Mouse (Mus musculus) CH12.LX (cell line): ENCODE measurements around the gene Hsd17b13. TPM values are rescaled to one million over a fixed set of nuclear protein-coding genes. Genes with fewer than 3 reads are reported as not detected.

Source experiments
- DNase-seq: peaks from one replicate; pipeline ENCODE4 v3.0.0-alpha.2; 2013; ENCODE audit errors: extremely low read depth
- H3K27ac ChIP-seq: 2 replicates; pipeline ENCODE4 v1.5.1; 2012; ENCODE audit warnings: low read depth, mild to moderate bottlenecking, control low read depth, moderate library complexity; ENCODE audit not compliant: insufficient read depth
- H3K27me3 ChIP-seq: replicated peaks from 2 replicates; pipeline ENCODE3; 2012; ENCODE audit warnings: inconsistent platforms
- H3K36me3 ChIP-seq, 2 experiments: replicated peaks in 1 of 2; 2 replicates each; pipeline versions ENCODE3 to v1.6.1; 2012; ENCODE audit warnings: inconsistent platforms in 1 of 2, low read length in 1 of 2, mild to moderate bottlenecking in 1 of 2, mixed read lengths in 1 of 2, moderate library complexity in 1 of 2; ENCODE audit not compliant: control insufficient read depth in 1 of 2, insufficient read depth in 1 of 2
- H3K4me1 ChIP-seq, 2 experiments: 2 replicates each; pipeline ENCODE4 v1.6.1; 2012; ENCODE audit warnings: inconsistent platforms in 1 of 2, moderate library complexity in 1 of 2; ENCODE audit not compliant: insufficient read depth in 2 of 2, control insufficient read depth in 1 of 2
- H3K4me2 ChIP-seq: 2 replicates; pipeline ENCODE4 v1.6.1; 2012; ENCODE audit warnings: low read depth, mild to moderate bottlenecking, control low read depth; ENCODE audit not compliant: poor library complexity, insufficient read depth, severe bottlenecking
- H3K4me3 ChIP-seq, 3 experiments: fragments of 150-350 bp in 1 of 3; sonication (generic) in 1 of 3; replicated peaks in 1 of 3; 2 replicates each; pipeline versions ENCODE3 to v1.5.1; 2011 to 2012; ENCODE audit warnings: low read depth in 2 of 3, low read length in 2 of 3, mild to moderate bottlenecking in 2 of 3, moderate library complexity in 2 of 3, control low read depth in 1 of 3, improper control_type of control experiment in 1 of 3, inconsistent platforms in 1 of 3, mixed read lengths in 1 of 3; ENCODE audit not compliant: poor library complexity in 1 of 3
- H3K79me2 ChIP-seq: replicated peaks from 2 replicates; pipeline ENCODE4 v1.6.1; 2012; ENCODE audit warnings: mild to moderate bottlenecking, moderate library complexity; ENCODE audit not compliant: control insufficient read depth, poor library complexity, insufficient read depth, severe bottlenecking; ENCODE audit errors: extremely low read depth
- H3K9ac ChIP-seq: 2 replicates; pipeline ENCODE4 v1.6.1; 2012; ENCODE audit warnings: low read depth, mild to moderate bottlenecking, control low read depth, moderate library complexity; ENCODE audit not compliant: insufficient read depth
- H3K9me3 ChIP-seq: replicated peaks from 2 replicates; pipeline ENCODE3; 2012; ENCODE audit warnings: low read length, inconsistent platforms, mixed read lengths
- BHLHE40 ChIP-seq: IDR thresholded peaks from 2 replicates; pipeline ENCODE4 v1.6.1; 2011; ENCODE audit warnings: mild to moderate bottlenecking, low read depth, low read length, improper control_type of control experiment
- CHD1 ChIP-seq: IDR thresholded peaks from 2 replicates; pipeline ENCODE4 v1.6.1; 2012; ENCODE audit warnings: low read depth, low read length, improper control_type of control experiment, inconsistent platforms
- CTCF ChIP-seq, 2 experiments: IDR thresholded peaks in 1 of 2; conservative IDR thresholded peaks in 1 of 2; 2 replicates each; pipeline ENCODE4 v1.5.1; 2011 to 2012; ENCODE audit warnings: low read depth in 2 of 2, low read length in 2 of 2, improper control_type of control experiment in 1 of 2, inconsistent platforms in 1 of 2, mild to moderate bottlenecking in 1 of 2, moderate library complexity in 1 of 2
- EP300 ChIP-seq: IDR thresholded peaks from 2 replicates; pipeline ENCODE4 v1.6.1; 2011; ENCODE audit warnings: low read length, improper control_type of control experiment
- ETS1 ChIP-seq: conservative IDR thresholded peaks from 2 replicates; pipeline ENCODE4 v1.6.1; 2012; ENCODE audit warnings: low read depth, mild to moderate bottlenecking, inconsistent platforms, low read length, improper control_type of control experiment, moderate library complexity
- GABPA ChIP-seq: IDR thresholded peaks from 2 replicates; pipeline ENCODE4 v1.6.1; 2012; ENCODE audit warnings: low read depth, low read length, improper control_type of control experiment, inconsistent platforms; ENCODE audit not compliant: insufficient replicate concordance
- HCFC1 ChIP-seq: IDR thresholded peaks from 2 replicates; pipeline ENCODE4 v1.6.1; 2012; ENCODE audit warnings: low read depth, mild to moderate bottlenecking, inconsistent platforms, low read length, improper control_type of control experiment
- MAZ ChIP-seq: IDR thresholded peaks from 2 replicates; pipeline ENCODE4 v1.6.1; 2012; ENCODE audit warnings: low read depth, mild to moderate bottlenecking, inconsistent platforms, low read length, improper control_type of control experiment, moderate library complexity
- MEF2A ChIP-seq: IDR thresholded peaks from 2 replicates; pipeline ENCODE4 v1.6.1; 2014; ENCODE audit warnings: low read depth, mild to moderate bottlenecking, inconsistent platforms, low read length, improper control_type of control experiment, borderline replicate concordance
- MXI1 ChIP-seq: IDR thresholded peaks from 2 replicates; pipeline ENCODE4 v1.6.1; 2011; ENCODE audit warnings: mild to moderate bottlenecking, low read depth, low read length, improper control_type of control experiment
- MYC ChIP-seq: IDR thresholded peaks from 2 replicates; pipeline ENCODE4 v1.6.1; 2011; ENCODE audit warnings: low read depth, mild to moderate bottlenecking, improper control_type of control experiment, low read length
- NRF1 ChIP-seq: IDR thresholded peaks from 2 replicates; pipeline ENCODE4 v1.6.1; 2014; ENCODE audit warnings: low read depth, mild to moderate bottlenecking, inconsistent platforms, low read length, improper control_type of control experiment, moderate library complexity
- POLR2A ChIP-seq: IDR thresholded peaks from 2 replicates; pipeline ENCODE4 v1.6.1; 2011; ENCODE audit warnings: low read depth, mild to moderate bottlenecking, improper control_type of control experiment, low read length
- RCOR1 ChIP-seq: conservative IDR thresholded peaks from 2 replicates; pipeline ENCODE4 v1.6.1; 2012; ENCODE audit warnings: low read depth, mild to moderate bottlenecking, inconsistent platforms, low read length, improper control_type of control experiment
- TBP ChIP-seq: conservative IDR thresholded peaks from 2 replicates; pipeline ENCODE4 v1.6.1; 2011; ENCODE audit warnings: low read depth, low read length, improper control_type of control experiment
- TCF12 ChIP-seq: IDR thresholded peaks from 2 replicates; pipeline ENCODE4 v1.6.1; 2014; ENCODE audit warnings: low read depth, mild to moderate bottlenecking, inconsistent platforms, low read length, improper control_type of control experiment
- UBTF ChIP-seq: IDR thresholded peaks from 2 replicates; pipeline ENCODE4 v1.6.1; 2012; ENCODE audit warnings: low read depth, mild to moderate bottlenecking, inconsistent platforms, low read length, improper control_type of control experiment, moderate library complexity
- ZC3H11A ChIP-seq: IDR thresholded peaks from 2 replicates; pipeline ENCODE4 v1.6.1; 2012; ENCODE audit warnings: low read depth, mild to moderate bottlenecking, inconsistent platforms, low read length, improper control_type of control experiment
- ZKSCAN1 ChIP-seq: IDR thresholded peaks from 2 replicates; pipeline ENCODE4 v1.6.1; 2012; ENCODE audit warnings: low read depth, inconsistent platforms, low read length, improper control_type of control experiment, borderline replicate concordance
- ZNF384 ChIP-seq: IDR thresholded peaks from 2 replicates; pipeline ENCODE4 v1.6.1; 2012; ENCODE audit warnings: low read depth, low read length, improper control_type of control experiment, inconsistent platforms
- dilution Hi-C: fragments of 300-500 bp; cut with MboI; formaldehyde crosslinking; loops from 2 replicates; pipeline ENCODE4 v1.14.3; 2020; ENCODE audit warnings: low sequenced_read_pairs; ENCODE audit not compliant: extremely low pct_unique_long_range_greater_than_20kb, extremely low pct_ligation_motif_present
- in situ Hi-C: fragments of 300-500 bp; cut with MboI; formaldehyde crosslinking; loops from 3 replicates; pipeline ENCODE4 v1.14.3; 2019; ENCODE audit warnings: low sequenced_read_pairs, low pct_ligation_motif_present, low pct_unique_long_range_greater_than_20kb, mixed read lengths
- polyA plus RNA-seq: library from polyadenylated mRNA; unstranded; fragments of >175 nt; gene quantifications from 2 replicates; pipeline ENCODE4 v1.2.1, GENCODE M21; 2012; ENCODE audit warnings: low read depth; ENCODE audit not compliant: insufficient read length
- total RNA-seq, 2 experiments: library from RNA; depleted of rRNA; stranded (reverse); fragments of 300-350 nt in 1 of 2; fragments of >200 nt in 1 of 2; gene quantifications; 2 replicates each; pipeline ENCODE4 v1.2.3; 2012 to 2014

Hsd17b13 gene
- total and polyA plus RNA-seq, 3 experiments = 0.23 to 0.64 TPM; not detected in 1

GRCm38 (mm10) chr5:104009421-104009820 is 32.2 kb upstream of the Hsd17b13 start:
- H3K4me1 ChIP-seq = no peaks in the 10 kb centered on the region
- H3K27me3 ChIP-seq = no peaks in the 10 kb centered on the region
- no peaks in the 10 kb centered on the region for H3K79me2 ChIP-seq
- H3K4me3 ChIP-seq = no peak overlapping the region
- TF ChIP-seq ETS1 (no peak), CTCF (conservative IDR thresholded peaks at IDR 0.05 in 1 of 2, IDR thresholded peaks at IDR 0.05 in 1 of 2; ENCODE audit: low read depth in 2 of 2, low read length in 2 of 2) (no peak), ZNF384 (no peak), MYC (no peak)
- dilution Hi-C loops (no loop called here), in situ Hi-C loops (no loop called here)
- no peaks in the 10 kb centered on the region for H3K9me3 ChIP-seq
- no peak overlapping the region for H3K27ac ChIP-seq
- no peak for DNase-seq
- H3K36me3 ChIP-seq = peaks cover 4 to 36% of the 10 kb centered on the region in 2 experiments
- H3K9ac ChIP-seq = no peak overlapping the region
- no peak overlapping the region for H3K4me2 ChIP-seq

- Histone ChIP-seq H3K27me3 (no peaks in the 10 kb centered on the region), H3K27ac (no peak overlapping the region), H3K9ac (no peak overlapping the region), H3K4me3 (no peak overlapping the region), H3K9me3 (no peaks in the 10 kb centered on the region), H3K79me2 (no peaks in the 10 kb centered on the region), H3K4me1 (no peaks in the 10 kb centered on the region), H3K36me3 (peaks cover 9 to 47% of the 10 kb centered on the region in 2 experiments), H3K4me2 (no peak overlapping the region)
- DNase-seq = no peak
- TF ChIP-seq ZKSCAN1 (no peak), CHD1 (no peak), TBP (no peak), MXI1 (no peak), HCFC1 (no peak), UBTF (no peak), TCF12 (no peak), BHLHE40 (no peak), MAZ (no peak), EP300 (no peak), NRF1 (no peak), MEF2A (no peak), GABPA (no peak), ZC3H11A (no peak), RCOR1 (no peak), CTCF (conservative IDR thresholded peaks at IDR 0.05 in 1 of 2, IDR thresholded peaks at IDR 0.05 in 1 of 2; ENCODE audit: low read depth in 2 of 2, low read length in 2 of 2) (no peak), POLR2A (no peak), ZNF384 (no peak)
- in situ Hi-C loops (no loop called here), dilution Hi-C loops (no loop called here)
Measured at GRCm38 (mm10) chr5:104007801-104008200, 30.6 kb upstream of the Hsd17b13 start.
